Mouse (Mus musculus) activated CD4-positive, CD25-positive, alpha-beta regulatory T cell, adult 4 months (primary cell): ENCODE data around the gene Cyp2d22. TPM values are rescaled to one million over a fixed set of nuclear protein-coding genes. Genes with fewer than 3 reads are reported as not detected.

ENCODE experiments used
- polyA plus RNA-seq, 2 experiments: library from polyadenylated mRNA; unstranded; fragments of 100-300 nt; shearing (Covaris generic); gene quantifications; one replicate each; pipeline ENCODE4 v1.2.1; 2017

Cyp2d22 gene
- polyA plus RNA-seq, 2 experiments from 2014 or later: 3.6 to 6.5 TPM

Other genes starting within 250 kb of the Cyp2d22 start
- 10 to 100 TPM; 32.6 to 51.4 TPM for gene Srebf2, start 233.1 kb downstream of the Cyp2d22 start, polyA plus RNA-seq
- not detected for gene Shisa8, start 167.4 kb downstream of the Cyp2d22 start, polyA plus RNA-seq
- gene Tnfrsf13c, start 155.9 kb downstream of the Cyp2d22 start, polyA plus RNA-seq: 10 to 100 TPM in 1 of 2 experiments, 1 to 10 TPM in 1; 2.5 to 10.9 TPM
- gene Cenpm, start 135.5 kb downstream of the Cyp2d22 start, polyA plus RNA-seq: 10 to 100 TPM; 21.6 to 34.7 TPM
- gene 1500009C09Rik, start 127.9 kb downstream of the Cyp2d22 start, polyA plus RNA-seq: not detected
- gene Sept3, start 105.4 kb downstream of the Cyp2d22 start, polyA plus RNA-seq: not detected
- gene Wbp2nl, start 81.3 kb downstream of the Cyp2d22 start, polyA plus RNA-seq: not detected
- gene Naga, start 41.3 kb downstream of the Cyp2d22 start, polyA plus RNA-seq: 10 to 100 TPM; 44.2 to 63.7 TPM
- 1 to 10 TPM; 5.3 to 5.8 TPM for gene Pheta2, start 41.3 kb downstream of the Cyp2d22 start, polyA plus RNA-seq
- 100 to 1,000 TPM; 132 to 140 TPM for gene Smdt1, start 41.3 kb downstream of the Cyp2d22 start, polyA plus RNA-seq
- 100 to 1,000 TPM; 486 to 595 TPM for gene Ndufa6, start 25.9 kb downstream of the Cyp2d22 start, polyA plus RNA-seq
- gene Cyp2d11, start 13.8 kb upstream of the Cyp2d22 start, polyA plus RNA-seq: not detected
- gene Cyp2d10, start 26.9 kb upstream of the Cyp2d22 start, polyA plus RNA-seq: not detected
- gene Cyp2d9, start 53.2 kb upstream of the Cyp2d22 start, polyA plus RNA-seq: not detected
- gene Cyp2d12, start 174.8 kb upstream of the Cyp2d22 start, polyA plus RNA-seq: not detected
- not detected for gene Cyp2d34, start 240.7 kb upstream of the Cyp2d22 start, polyA plus RNA-seq